ENCODE assay signal across 17 mouse cellular contexts in genomic region chr4:100037868-100038267, GRCm38 (mm10). TPM values are rescaled to one million over a fixed set of nuclear protein-coding genes. Genes with fewer than 3 reads are reported as not detected.
"Had no signal": no experiment of that assay in that cellular context is flagged by ENCODE, and none has a peak within 500 bp of the region (broad histone marks: within the 10 kb centered on the region; RNA-seq: fewer than 3 reads in every experiment).

No protein-coding gene starts in this region.

- H3K4me3 ChIP-seq: kidney, embryonic 15.5 days; limb, embryonic 12.5 days; limb, embryonic 15.5 days; lung, embryonic 15.5 days had no signal

- H3K27ac ChIP-seq: kidney, embryonic 15.5 days; limb, embryonic 12.5 days; limb, embryonic 15.5 days; liver, embryonic 14.5 days; lung, embryonic 15.5 days; stomach, postnatal 0 days had no signal

- DNase-seq: kidney, adult 11 months; kidney, adult 8-10 months; kidney, postnatal 10 days; kidney, postnatal 36 days; liver, postnatal 0 days; lung, postnatal 10 days; lung, postnatal 36 days; midbrain, embryonic 14.5 days; thymus, adult 18-20 months; thymus, postnatal 36 days had no signal

- ATAC-seq: liver, postnatal 0 days had no signal

RNA-seq across cellular contexts. Expression of gene Ror1, which starts 57.7 kb away (rescaled TPM):
- total RNA-seq: megakaryocyte-erythroid progenitor cell, adult 5-6 weeks had no signal
